Mouse (Mus musculus) adrenal gland, postnatal 0 days (tissue): Measurements from ENCODE around the gene Gm20852. TPM values are rescaled to one million over a fixed set of nuclear protein-coding genes. Genes with fewer than 3 reads are reported as not detected.

Source experiments
- polyA plus RNA-seq: library from polyadenylated mRNA; unstranded; fragments of >200 nt; fragmentation: Nextera tagmentation; extraction: Ambion mirVana; gene quantifications from 2 replicates; pipeline ENCODE4 v1.2.1, GENCODE M21; 2015

Gm20852 gene
- polyA plus RNA-seq = not detected in 2 replicates

DNA sequence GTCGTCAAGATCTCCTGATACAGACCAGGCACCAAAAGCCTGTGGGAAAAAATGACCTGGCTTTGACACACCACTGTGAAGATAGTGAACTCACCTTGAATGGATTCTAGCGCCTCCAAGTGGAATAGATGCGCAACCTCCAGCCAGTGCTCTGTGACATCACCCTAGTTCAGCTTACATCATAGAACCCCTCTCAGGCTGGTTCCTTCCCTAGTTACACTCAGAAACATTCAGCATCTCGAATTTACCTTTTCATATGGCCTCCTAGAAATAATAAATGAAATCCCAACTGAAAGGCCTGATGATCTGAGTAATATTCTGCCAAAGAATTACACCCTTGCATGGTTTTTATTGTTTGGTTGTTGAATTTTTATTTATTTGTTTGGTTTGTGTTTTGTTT lies at the start of gene Gm20852:
Gene Gm20852, minus strand, starts transcription at position 101 of the 400 bp plus-strand sequence.

